ENCODE assay signal across 8 mouse cellular contexts in the genomic region with DNA sequence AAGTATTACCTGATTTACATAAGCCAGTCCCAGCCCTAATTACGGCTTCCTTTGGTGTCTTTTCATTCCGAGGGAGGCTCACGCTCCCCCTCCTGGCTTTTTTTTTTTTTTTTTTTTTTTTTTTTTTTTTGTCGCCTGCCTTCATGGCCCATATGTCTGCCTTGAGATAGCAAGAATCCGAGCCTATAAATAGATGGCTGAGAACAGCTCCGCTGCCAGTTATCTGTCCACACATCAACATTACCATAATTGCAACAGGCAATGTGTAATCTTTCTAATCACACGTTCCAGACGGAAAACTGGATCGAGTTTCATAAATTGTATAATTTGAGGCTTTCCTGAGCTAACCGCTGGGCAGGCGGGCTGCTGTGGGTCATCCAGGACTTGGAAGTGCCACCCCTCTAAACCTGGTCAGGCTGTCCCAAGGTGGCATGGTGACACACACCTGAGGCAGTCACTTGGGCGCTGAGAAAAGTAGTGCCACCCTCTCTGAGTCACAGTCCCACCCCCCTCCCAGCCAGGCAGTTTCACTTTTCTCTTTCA.
DNase-seq lines count a peak whose midpoint lies in the region; ATAC-seq and TF ChIP-seq lines count a peak whose summit lies in the region.

No protein-coding gene starts in this region.

- peaks cover 27% of the 10 kb centered on the region for H3K4me1 ChIP-seq in forebrain, embryonic 15.5 days

- 6% methylated on average over 12 of the region's 12 CpGs for WGBS in forebrain, embryonic 15.5 days

- H3K27me3 ChIP-seq in C2C12 (ENCODE audit: control insufficient read depth, insufficient read depth, insufficient read length) = no peaks in the 10 kb centered on the region
- H3K27me3 ChIP-seq in forebrain, embryonic 15.5 days = peaks cover 5% of the 10 kb centered on the region; the same call in 1 of the 2 replicates

- ATAC-seq in cerebellum, adult (ENCODE audit: insufficient number of reproducible peaks, low FRiP score, low TSS enrichment) = no peak
- peak; percentile 82 for ATAC-seq in forebrain, embryonic 15.5 days (replicated peaks)

- TF ChIP-seq CTCF in C2C12 (IDR thresholded peaks at IDR 0.05; ENCODE audit: control insufficient read depth, insufficient read depth, insufficient read length) = no peak

- H3K4me3 ChIP-seq in C2C12 (ENCODE audit: insufficient read depth, poor library complexity, severe bottlenecking) = no peak overlapping the region
- H3K4me3 ChIP-seq in forebrain, embryonic 15.5 days = no peak overlapping the region

- H3K79me2 ChIP-seq in C2C12 (ENCODE audit: control insufficient read depth, insufficient read depth) = no peaks in the 10 kb centered on the region

- peak overlapping the region; percentile 31 for H3K4me2 ChIP-seq in forebrain, embryonic 15.5 days (replicated peaks)

- no peak overlapping the region for H3K9ac ChIP-seq in forebrain, embryonic 15.5 days (replicated peaks)

- no peaks in the 10 kb centered on the region for H3K9me3 ChIP-seq in forebrain, embryonic 15.5 days

- no peaks in the 10 kb centered on the region for H3K79me3 ChIP-seq in C2C12 (ENCODE audit: low read depth)

- peak; percentile 52 for DNase-seq in cerebellum, adult 9-10 months
- peak; percentile 78 for DNase-seq in layer of hippocampus, adult 9-11 months
- DNase-seq in lung, postnatal 4 days = peak; percentile 48 to 51
- no peak for DNase-seq in gastrocnemius, adult 18-20 months (ENCODE audit: low spot score)
- DNase-seq in adrenal gland, adult (ENCODE audit: inconsistent age in 2 of 2, low spot score in 1 of 2) = no peak

- peak overlapping the region; percentile 73 for H3K27ac ChIP-seq in forebrain, embryonic 15.5 days (replicated peaks)

- H3ac ChIP-seq in C2C12 (ENCODE audit: control insufficient read depth, insufficient read length, low read depth) = no peak overlapping the region

- H3K36me3 ChIP-seq in C2C12 (ENCODE audit: control insufficient read depth, insufficient read depth) = no peaks in the 10 kb centered on the region
- no peaks in the 10 kb centered on the region for H3K36me3 ChIP-seq in forebrain, embryonic 15.5 days

TF ChIP-seq in C2C12, 6 proteins besides CTCF, POLR2A, EP300 and RAD21:
- TF ChIP-seq MYOD1 (IDR thresholded peaks at IDR 0.05; ENCODE audit: control insufficient read depth, insufficient read length, low read depth) = peak; percentile 15
- TF ChIP-seq MAX (IDR thresholded peaks at IDR 0.05) = no peak
- TF ChIP-seq CEBPB (IDR thresholded peaks at IDR 0.05; ENCODE audit: low read depth) = peak; percentile 36
TF ChIP-seq in C2C12: peak in this region for 2.

Comparison
In these comparisons a context has a peak if more than half of its experiments do, and no peak if none do; other contexts are left out.
1. DNase-seq: peak in cerebellum, adult 9-10 months (single experiment), layer of hippocampus, adult 9-11 months (single experiment) and lung, postnatal 4 days (2 of 2); none in gastrocnemius, adult 18-20 months (single experiment) and adrenal gland, adult (0 of 2).